Mouse (Mus musculus): ENCODE results near the gene Slc35a1.

- TF ChIP-seq BHLHE40 (IDR thresholded peaks at IDR 0.05; ENCODE audit: borderline replicate concordance, low read depth, low read length) (no peak), GATA1 (IDR thresholded peaks at IDR 0.05; ENCODE audit: low read depth, low read length) (no peak), POLR2A (IDR thresholded peaks at IDR 0.05; ENCODE audit: control insufficient read depth in 1 of 2, insufficient read depth in 1 of 2, low read depth in 1 of 2, low read length in 2 of 2, poor library complexity in 1 of 2) (no peak), CTCF (IDR thresholded peaks at IDR 0.05 in 2 of 3, conservative IDR thresholded peaks at IDR 0.05 in 1 of 3; ENCODE audit: control insufficient read depth in 1 of 3, insufficient read depth in 1 of 3, low read depth in 2 of 3, low read length in 3 of 3, poor library complexity in 1 of 3, severe bottlenecking in 1 of 3) (no peak), ZNF384 (IDR thresholded peaks at IDR 0.05; ENCODE audit: low read depth, low read length) (no peak), KAT2A (conservative IDR thresholded peaks at IDR 0.05; ENCODE audit: low read depth, low read length) (no peak), SMC3 (IDR thresholded peaks at IDR 0.05; ENCODE audit: low read depth, low read length) (no peak), RAD21 (IDR thresholded peaks at IDR 0.05; ENCODE audit: low read depth, low read length) (no peak), ZC3H11A (IDR thresholded peaks at IDR 0.05; ENCODE audit: low read depth, low read length) (no peak), HCFC1 (IDR thresholded peaks at IDR 0.05; ENCODE audit: low read depth, low read length) (no peak), MXI1 (IDR thresholded peaks at IDR 0.05; ENCODE audit: low read depth, low read length) (no peak), UBTF (IDR thresholded peaks at IDR 0.05; ENCODE audit: borderline replicate concordance, insufficient read depth, low read depth, low read length) (no peak), TBP (IDR thresholded peaks at IDR 0.05; ENCODE audit: low read depth, low read length) (peak; percentile 64)
Observed at GRCm38 (mm10) chr4:34715062-34715461, 27.8 kb upstream of the Slc35a1 start.
